Mouse (Mus musculus): ENCODE results near the gene Zfpm1. TPM values are rescaled to one million over a fixed set of nuclear protein-coding genes. Genes with fewer than 3 reads are reported as not detected.
A peak's percentile ranks its signal among the peaks of the same experiment; 100 is the strongest.

Gene Zfpm1
- polyA plus RNA-seq, 1 experiment from 2014 or later: 1.5 TPM

DNA sequence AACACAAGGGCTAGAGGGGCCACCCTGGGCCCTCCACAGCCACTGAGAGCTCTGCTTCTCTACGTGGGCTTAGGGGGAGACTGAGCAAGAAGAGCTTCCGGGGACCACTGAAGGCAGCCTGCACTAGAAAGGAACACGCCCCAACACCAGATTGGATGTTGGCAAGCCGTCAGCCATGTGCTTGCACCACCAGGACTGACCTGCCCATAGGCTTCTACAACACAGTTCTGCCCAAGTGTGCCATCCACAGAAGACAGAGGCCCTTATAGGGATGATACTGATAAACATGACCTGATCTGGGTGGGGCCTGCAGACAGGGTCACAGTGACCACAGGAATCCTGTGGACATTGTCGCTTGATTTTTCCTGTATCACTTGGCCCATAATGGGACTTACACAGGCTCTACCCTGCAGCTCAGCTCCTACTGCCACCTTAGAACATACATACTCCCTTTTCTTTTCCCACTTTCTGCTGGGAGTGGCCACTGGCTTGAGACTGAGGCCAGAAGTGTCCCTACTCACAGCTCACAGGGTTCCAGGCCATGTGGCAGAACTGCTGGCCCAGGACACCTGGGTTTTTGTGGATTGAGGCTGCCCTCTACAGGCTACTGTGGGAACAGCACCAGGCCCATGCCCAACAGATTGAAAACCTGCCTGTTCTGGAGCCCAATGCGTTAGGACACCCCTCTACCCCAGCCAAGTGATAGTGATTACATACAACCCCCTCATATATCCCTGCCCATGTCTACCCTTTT lies 51.0 kb downstream of the Zfpm1 start:
- H3K4me3 ChIP-seq: no peak overlapping the region
- no peak overlapping the region for H3K27ac ChIP-seq
- peaks cover 49% of the 10 kb centered on the region for H3K27me3 ChIP-seq
- no peaks in the 10 kb centered on the region for H3K9me3 ChIP-seq
- H3K4me1 ChIP-seq (replicated peaks): peaks cover 54% of the 10 kb centered on the region
- WGBS: 69% methylated on average over 6 of the region's 6 CpGs
- ATAC-seq (ENCODE audit: low FRiP score): no peak
- no peak overlapping the region for H3K4me2 ChIP-seq
- peaks cover 5% of the 10 kb centered on the region; the same call in 1 of the 2 replicates for H3K36me3 ChIP-seq
- H3K9ac ChIP-seq: peak overlapping the region; percentile 35; the same call in 1 of the 2 replicates

DNA sequence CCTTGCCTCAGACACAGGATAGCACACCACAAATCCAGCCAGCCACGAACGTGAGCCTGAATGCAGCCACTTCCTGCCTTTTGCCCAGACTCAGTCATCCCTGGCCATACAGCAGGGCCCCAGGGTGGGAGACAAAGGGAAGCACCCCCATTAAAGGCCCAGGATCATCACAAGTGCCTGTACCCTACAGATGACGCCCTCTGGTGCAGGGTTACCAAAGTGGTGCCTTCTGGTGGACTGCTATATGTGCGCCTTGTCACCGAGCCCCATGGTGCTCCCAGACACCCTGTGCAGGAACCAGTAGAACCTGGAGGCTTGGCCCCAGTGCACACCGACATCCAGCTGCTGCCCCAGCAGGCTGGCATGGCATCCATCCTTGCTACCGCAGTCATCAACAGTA lies 51.6 kb downstream of the Zfpm1 start:
- H3K9me3 ChIP-seq: no peaks in the 10 kb centered on the region
- peaks cover 55% of the 10 kb centered on the region for H3K27me3 ChIP-seq
- H3K36me3 ChIP-seq: peaks cover 5% of the 10 kb centered on the region; the same call in 1 of the 2 replicates
- no peak overlapping the region for H3K4me3 ChIP-seq
- H3K9ac ChIP-seq: no peak overlapping the region; the same call in 1 of the 2 replicates
- ATAC-seq (ENCODE audit: low FRiP score): no peak
- H3K4me1 ChIP-seq (replicated peaks): peaks cover 48% of the 10 kb centered on the region
- H3K27ac ChIP-seq: no peak overlapping the region
- H3K4me2 ChIP-seq: no peak overlapping the region
- WGBS: 79% methylated on average over 7 of the region's 7 CpGs

DNA sequence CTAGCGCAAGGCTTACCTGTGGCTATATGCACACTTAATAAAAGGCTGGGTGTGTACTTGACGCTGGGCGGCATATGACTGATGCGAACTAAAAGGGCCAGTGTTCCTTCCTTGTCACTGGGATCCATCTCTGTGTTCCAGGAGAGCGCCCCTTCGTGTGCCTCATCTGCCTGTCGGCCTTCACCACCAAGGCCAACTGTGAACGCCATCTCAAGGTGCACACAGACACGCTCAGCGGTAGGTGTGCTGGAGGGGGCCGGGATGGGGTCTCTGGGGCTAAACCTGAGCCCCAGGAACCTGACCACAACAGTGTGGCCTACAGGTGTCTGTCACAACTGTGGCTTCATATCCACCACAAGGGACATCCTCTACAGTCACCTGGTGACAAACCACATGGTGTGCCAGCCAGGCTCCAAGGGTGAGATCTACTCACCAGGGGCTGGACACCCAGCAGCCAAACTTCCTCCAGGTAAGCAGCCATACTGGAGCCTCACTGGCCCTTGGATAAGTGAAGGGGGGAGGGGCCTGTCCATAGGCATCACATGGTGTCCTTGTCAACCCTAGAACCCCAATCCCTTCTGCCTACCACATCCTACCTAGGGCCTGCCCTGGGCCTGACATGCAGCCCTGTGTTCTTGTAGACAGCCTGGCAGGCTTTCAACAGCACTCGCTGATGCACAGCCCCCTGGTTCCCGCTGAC lies 53.0 kb downstream of the Zfpm1 start:
- H3K4me1 ChIP-seq (replicated peaks): peaks cover 34% of the 10 kb centered on the region
- peaks cover 5% of the 10 kb centered on the region; the same call in 1 of the 2 replicates for H3K36me3 ChIP-seq
- no peak overlapping the region for H3K4me3 ChIP-seq
- no peak for ATAC-seq (ENCODE audit: low FRiP score)
- H3K27ac ChIP-seq: no peak overlapping the region
- 81% methylated on average over 13 of the region's 13 CpGs for WGBS
- 0 out of 2 replicates have a peak overlapping the region, but pooled peaks have one; percentile 73 for H3K9ac ChIP-seq
- no peaks in the 10 kb centered on the region for H3K9me3 ChIP-seq
- peak overlapping the region; percentile 81; the same call in 1 of the 2 replicates for H3K4me2 ChIP-seq
- H3K27me3 ChIP-seq: peaks cover 69% of the 10 kb centered on the region

DNA sequence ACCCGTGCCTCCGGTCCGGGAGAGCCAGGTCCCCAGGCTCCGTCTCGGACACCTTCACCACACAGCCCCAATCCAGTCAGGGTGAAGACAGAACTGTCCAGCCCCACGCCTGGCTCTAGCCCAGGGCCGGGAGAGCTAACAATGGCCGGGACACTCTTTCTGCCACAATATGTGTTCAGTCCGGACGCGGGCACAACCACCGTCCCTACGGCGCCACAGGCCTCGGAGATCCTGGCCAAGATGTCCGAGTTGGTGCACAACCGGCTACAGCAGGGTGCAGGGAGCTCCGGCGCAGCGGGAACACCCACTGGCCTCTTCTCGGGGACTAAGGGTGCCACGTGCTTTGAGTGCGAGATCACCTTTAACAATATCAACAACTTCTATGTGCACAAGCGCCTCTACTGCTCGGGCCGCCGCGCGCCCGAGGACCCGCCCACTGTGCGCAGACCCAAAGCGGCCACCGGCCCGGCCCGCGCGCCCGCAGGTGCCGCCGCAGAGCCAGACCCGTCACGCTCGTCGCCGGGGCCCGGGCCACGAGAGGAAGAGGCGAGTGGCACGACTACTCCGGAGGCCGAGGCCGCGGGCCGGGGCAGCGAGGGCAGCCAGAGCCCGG lies 53.8 kb downstream of the Zfpm1 start:
- peaks cover 73% of the 10 kb centered on the region for H3K27me3 ChIP-seq
- WGBS: 8% methylated on average over 55 of the region's 57 CpGs
- peak; percentile 43; the same call in 1 of the 2 replicates for ATAC-seq (ENCODE audit: low FRiP score)
- peaks cover 5% of the 10 kb centered on the region; the same call in 1 of the 2 replicates for H3K36me3 ChIP-seq
- H3K4me2 ChIP-seq: peak overlapping the region; percentile 81
- peak overlapping the region; percentile 52 for H3K4me3 ChIP-seq
- H3K4me1 ChIP-seq (replicated peaks): peaks cover 27% of the 10 kb centered on the region
- peak overlapping the region; percentile 73 for H3K9ac ChIP-seq
- H3K27ac ChIP-seq: no peak overlapping the region
- H3K9me3 ChIP-seq: no peaks in the 10 kb centered on the region

DNA sequence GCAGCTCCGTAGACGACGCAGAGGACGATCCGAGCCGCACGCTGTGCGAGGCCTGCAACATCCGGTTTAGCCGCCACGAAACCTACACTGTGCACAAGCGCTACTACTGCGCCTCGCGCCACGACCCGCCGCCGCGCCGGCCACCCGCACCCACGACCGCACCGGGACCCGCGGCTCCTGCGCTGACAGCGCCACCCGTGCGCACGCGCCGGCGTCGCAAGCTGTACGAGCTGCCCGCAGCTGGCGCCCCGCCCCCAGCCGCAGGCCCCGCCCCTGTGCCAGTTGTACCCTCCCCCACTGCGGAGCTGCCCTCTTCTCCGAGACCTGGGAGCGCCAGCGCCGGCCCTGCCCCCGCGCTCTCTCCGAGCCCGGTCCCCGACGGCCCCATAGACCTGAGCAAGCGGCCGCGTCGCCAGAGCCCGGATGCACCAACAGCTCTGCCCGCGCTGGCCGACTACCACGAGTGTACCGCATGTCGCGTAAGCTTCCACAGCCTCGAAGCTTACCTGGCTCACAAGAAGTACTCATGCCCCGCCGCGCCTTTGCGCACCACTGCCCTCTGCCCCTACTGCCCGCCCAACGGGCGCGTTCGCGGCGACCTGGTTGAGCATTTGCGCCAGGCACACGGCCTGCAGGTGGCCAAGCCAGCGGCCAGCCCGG lies 54.4 kb downstream of the Zfpm1 start:
- peak; percentile 71 for ATAC-seq (ENCODE audit: low FRiP score)
- H3K9ac ChIP-seq: peak overlapping the region; percentile 73
- H3K4me1 ChIP-seq (replicated peaks): peaks cover 21% of the 10 kb centered on the region
- 2% methylated on average over 76 of the region's 81 CpGs for WGBS
- H3K27me3 ChIP-seq: peaks cover 78% of the 10 kb centered on the region
- no peak overlapping the region for H3K27ac ChIP-seq
- H3K36me3 ChIP-seq: peaks cover 5% of the 10 kb centered on the region; the same call in 1 of the 2 replicates
- no peaks in the 10 kb centered on the region for H3K9me3 ChIP-seq
- H3K4me2 ChIP-seq: peak overlapping the region; percentile 81
- H3K4me3 ChIP-seq: peak overlapping the region; percentile 52

DNA sequence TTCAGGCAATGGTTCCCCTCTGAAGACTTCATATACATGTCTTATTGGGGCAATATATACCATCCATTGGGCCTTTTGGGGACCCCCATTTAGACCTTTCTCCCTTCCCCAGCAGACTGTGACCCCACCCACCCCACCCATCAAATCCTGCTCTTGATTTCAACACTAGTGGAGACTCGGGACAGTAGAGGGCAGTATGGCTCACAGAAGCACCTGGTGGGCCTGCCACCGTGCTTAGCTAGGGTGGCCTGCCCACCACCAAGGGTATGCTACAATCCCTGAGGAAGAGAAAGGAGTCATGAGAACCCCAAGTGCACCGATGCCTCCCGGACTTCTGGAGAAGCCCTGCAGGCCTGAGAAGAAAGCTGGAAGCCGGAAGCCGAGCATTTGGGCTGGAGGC lies 56.9 kb downstream of the Zfpm1 start:
- 57% methylated on average over 6 of the region's 6 CpGs for WGBS
- peaks cover 96% of the 10 kb centered on the region for H3K27me3 ChIP-seq

DNA sequence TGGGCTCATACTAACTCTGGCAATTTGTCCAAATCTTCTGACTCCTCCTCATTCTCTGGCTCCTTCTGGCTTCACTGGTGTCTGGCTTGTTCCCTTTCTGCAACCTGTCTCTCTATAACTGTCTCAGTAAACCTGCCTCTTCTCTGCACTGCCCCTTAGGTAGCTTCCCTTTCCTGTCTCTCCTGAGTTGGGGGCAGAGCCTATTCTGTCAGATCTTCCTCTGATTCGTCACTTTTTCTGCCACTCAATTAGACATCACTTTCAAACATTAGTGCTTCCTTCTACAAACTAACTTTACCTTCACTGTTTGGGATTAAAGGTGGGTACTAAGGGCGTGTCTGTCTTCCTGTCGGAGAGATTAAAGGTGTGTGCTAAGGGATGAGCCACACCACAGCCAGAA lies 58.8 kb downstream of the Zfpm1 start:
- WGBS: 80% methylated on average over 3 of the region's 3 CpGs
- Histone ChIP-seq H3K4me1 (replicated peaks) (peaks cover 50% of the 10 kb centered on the region), H3K4me2 (no peak overlapping the region), H3K4me3 (no peak overlapping the region), H3K9ac (no peak overlapping the region), H3K9me3 (no peaks in the 10 kb centered on the region), H3K36me3 (no peaks in the 10 kb centered on the region), H3K27ac (no peak overlapping the region), H3K27me3 (peaks cover 91% of the 10 kb centered on the region)
- ATAC-seq (ENCODE audit: low FRiP score): no peak

More for the DNA sequence above, 56.9 kb downstream of the Zfpm1 start:
- Histone ChIP-seq H3K27ac (no peak overlapping the region), H3K9me3 (no peaks in the 10 kb centered on the region), H3K4me1 (replicated peaks) (peaks cover 42% of the 10 kb centered on the region), H3K9ac (no peak overlapping the region), H3K4me2 (no peak overlapping the region), H3K36me3 (peaks cover 5% of the 10 kb centered on the region; the same call in 1 of the 2 replicates), H3K4me3 (no peak overlapping the region)
- ATAC-seq (ENCODE audit: low FRiP score): no peak

DNA sequence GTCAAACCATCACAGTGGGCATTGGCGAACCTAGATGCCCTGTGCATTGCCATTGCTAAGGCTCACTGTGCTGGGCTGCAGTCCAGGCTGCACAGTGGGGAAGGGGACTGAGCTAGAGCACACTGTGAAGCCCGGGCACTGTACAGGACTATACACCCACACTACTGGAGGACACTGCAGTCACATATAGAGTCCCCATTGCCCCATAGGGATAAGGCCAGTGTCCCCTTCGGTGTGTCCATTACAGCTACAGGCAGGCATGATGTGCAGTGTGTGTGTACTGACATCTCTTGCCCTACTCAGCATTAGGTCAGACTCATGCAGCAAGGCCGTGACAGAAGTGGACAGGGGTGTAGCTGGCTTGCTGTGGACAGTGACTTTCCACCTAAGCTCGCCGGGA lies 59.8 kb downstream of the Zfpm1 start:
- H3K27ac ChIP-seq: no peak overlapping the region
- no peak overlapping the region for H3K9ac ChIP-seq
- 91% methylated on average over 6 of the region's 6 CpGs for WGBS
- peaks cover 40% of the 10 kb centered on the region for H3K4me1 ChIP-seq (replicated peaks)
- no peak overlapping the region for H3K4me3 ChIP-seq
- H3K27me3 ChIP-seq: peaks cover 90% of the 10 kb centered on the region
- no peak for ATAC-seq (ENCODE audit: low FRiP score)
- no peaks in the 10 kb centered on the region for H3K9me3 ChIP-seq
- no peak overlapping the region for H3K4me2 ChIP-seq
- H3K36me3 ChIP-seq: no peaks in the 10 kb centered on the region

DNA sequence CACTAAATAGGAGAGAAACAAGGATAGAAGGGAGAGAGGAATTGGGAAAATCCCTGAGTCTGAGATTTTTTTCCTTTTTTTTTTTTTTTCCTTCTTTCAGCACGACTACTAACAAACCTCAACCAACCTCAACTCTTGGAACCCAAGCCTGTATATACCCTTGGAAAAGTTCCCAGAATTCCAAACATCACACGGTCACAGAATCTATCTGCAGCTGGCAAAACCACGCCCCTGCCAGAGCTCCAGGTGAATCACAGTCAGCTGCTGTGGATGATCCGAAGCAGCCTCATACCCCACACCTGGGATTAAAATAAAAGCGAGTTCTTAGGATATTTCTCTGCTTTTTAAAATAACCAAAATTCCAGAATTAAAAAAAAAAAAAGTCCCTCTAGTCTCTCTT lies 60.4 kb downstream of the Zfpm1 start:
- no peak overlapping the region for H3K4me2 ChIP-seq
- H3K4me1 ChIP-seq (replicated peaks): peaks cover 36% of the 10 kb centered on the region
- no peak for ATAC-seq (ENCODE audit: low FRiP score)
- H3K4me3 ChIP-seq: no peak overlapping the region
- H3K27me3 ChIP-seq: peaks cover 88% of the 10 kb centered on the region
- 52% methylated on average over 5 of the region's 5 CpGs for WGBS
- no peaks in the 10 kb centered on the region for H3K36me3 ChIP-seq
- no peaks in the 10 kb centered on the region for H3K9me3 ChIP-seq
- H3K9ac ChIP-seq: no peak overlapping the region
- no peak overlapping the region for H3K27ac ChIP-seq

DNA sequence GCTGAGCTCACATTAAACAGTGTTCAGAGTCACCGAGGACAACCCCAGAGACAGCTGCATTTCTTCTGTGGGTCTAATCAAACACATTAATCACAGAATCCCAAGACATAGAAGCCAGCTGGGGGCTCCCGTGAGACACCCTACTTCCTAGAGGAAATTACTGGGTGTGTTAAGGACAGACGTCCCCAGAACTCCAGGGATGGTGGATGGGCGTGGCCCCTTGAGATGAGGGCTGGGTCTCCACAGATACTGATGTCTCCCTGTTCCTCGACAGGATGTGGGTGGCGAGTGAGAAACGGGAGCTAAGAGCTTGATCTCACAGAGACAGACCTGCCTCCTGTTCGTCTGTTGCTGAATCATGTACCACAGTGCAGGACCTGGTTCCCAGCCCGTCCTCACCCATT lies 60.9 kb downstream of the Zfpm1 start:
- ATAC-seq (ENCODE audit: low FRiP score): no peak
- H3K4me1 ChIP-seq (replicated peaks): peaks cover 39% of the 10 kb centered on the region
- no peaks in the 10 kb centered on the region for H3K36me3 ChIP-seq
- H3K27ac ChIP-seq: no peak overlapping the region
- H3K4me3 ChIP-seq: 0 out of 2 replicates have a peak overlapping the region, but pooled peaks have one; percentile 27
- H3K27me3 ChIP-seq: peaks cover 84% of the 10 kb centered on the region
- no peaks in the 10 kb centered on the region for H3K9me3 ChIP-seq
- peak overlapping the region; percentile 49 for H3K4me2 ChIP-seq
- WGBS: 5% methylated on average over 9 of the region's 9 CpGs
- 0 out of 2 replicates have a peak overlapping the region, but pooled peaks have one; percentile 35 for H3K9ac ChIP-seq

DNA sequence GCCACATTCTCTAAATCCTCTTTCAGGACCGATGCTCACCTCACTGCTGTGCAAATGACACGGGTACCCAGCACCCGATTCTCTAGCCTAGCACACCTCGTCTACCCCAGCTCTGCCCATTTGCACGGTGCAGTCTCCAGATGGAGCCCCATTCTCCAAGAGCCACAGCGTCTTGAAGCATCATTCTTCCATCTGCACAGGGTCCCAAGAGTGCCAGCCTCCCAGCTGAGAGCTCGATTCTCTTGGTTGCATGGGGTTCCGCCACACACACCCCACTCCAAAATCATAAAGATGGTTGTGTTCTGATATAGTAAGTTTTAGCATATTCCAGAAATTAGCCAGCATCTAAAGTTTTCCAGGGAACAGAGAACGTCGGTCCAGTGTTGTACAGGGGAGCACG lies 61.4 kb downstream of the Zfpm1 start:
- WGBS: 4% methylated on average over 11 of the region's 11 CpGs
- Histone ChIP-seq H3K27ac (no peak overlapping the region), H3K9me3 (no peaks in the 10 kb centered on the region), H3K4me2 (peak overlapping the region; percentile 49), H3K9ac (peak overlapping the region; percentile 35; the same call in 1 of the 2 replicates), H3K27me3 (peaks cover 79% of the 10 kb centered on the region), H3K36me3 (no peaks in the 10 kb centered on the region), H3K4me3 (peak overlapping the region; percentile 27), H3K4me1 (replicated peaks) (peaks cover 40% of the 10 kb centered on the region)
- ATAC-seq (ENCODE audit: low FRiP score): no peak

Measured in hindbrain, embryonic 13.5 days (tissue).